Mouse (Mus musculus) urinary bladder, adult 18-20 months (tissue): Measurements from ENCODE around the gene Vav2.

ENCODE experiments used
- DNase-seq, 2 experiments: peaks; one replicate each; pipeline ENCODE4 v3.0.0; 2022; ENCODE audit warnings: low spot score in 2 of 2, mixed read lengths in 2 of 2

Vav2 gene

DNA sequence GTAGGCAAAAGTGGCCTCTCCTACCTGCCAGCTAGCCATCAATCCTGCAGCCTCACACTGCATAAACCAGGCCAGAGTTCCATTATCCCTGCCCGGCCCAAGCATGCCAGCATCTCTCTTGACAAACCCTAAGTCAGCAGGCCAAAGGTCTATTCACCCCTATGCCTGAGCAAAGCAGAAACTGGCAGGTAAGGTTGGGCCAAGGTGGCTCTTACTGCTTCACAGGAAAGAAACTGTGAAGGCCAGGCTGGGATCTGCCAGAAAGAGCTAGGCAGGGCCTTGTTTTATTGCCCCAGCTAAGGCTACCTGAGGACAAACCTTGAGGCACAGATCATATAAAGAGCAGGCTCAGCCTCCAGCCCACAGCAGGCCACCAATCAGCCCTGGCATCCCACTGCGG, 55.4 kb downstream of the Vav2 start:
- no peak for DNase-seq

DNA sequence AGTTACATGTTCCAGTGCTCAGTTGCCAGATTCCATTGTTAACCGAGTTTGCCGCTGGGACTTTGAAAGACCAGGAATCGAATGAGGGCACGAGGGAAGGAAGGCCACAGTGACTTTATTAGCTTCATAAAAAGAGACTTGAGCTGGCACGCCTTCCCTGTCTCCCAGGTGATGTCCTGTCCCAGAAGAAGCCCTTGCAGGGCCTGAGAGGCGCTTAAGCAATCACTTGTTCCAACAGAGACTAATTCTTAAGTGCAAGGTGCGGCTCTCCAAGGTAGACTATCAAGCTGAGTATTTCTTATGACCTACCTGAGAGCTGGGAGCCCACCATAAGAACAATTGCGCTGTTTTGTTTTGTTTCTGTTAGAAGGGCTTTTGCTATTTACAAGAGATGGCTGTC, 57.9 kb downstream of the Vav2 start:
- DNase-seq, result no peak

DNA sequence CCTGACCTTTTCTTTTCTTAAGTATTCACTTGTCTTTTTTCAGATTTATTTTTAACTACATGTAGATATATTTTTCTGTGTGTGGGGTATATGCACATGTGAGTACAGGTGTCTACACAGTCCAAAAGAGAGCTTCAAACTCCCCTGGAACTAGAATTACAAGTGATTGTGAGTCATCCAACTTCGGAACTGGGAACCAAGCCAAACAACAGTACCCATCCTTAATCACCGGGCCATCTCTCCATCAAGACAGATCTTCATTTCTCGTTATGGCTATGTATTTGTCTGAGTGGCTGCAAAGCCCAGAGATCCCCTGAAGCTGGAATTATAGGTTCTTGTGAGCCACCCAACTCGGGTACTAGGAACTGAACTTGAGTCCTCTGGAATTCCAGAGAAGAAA, 61.5 kb downstream of the Vav2 start:
- no peak for DNase-seq

DNA sequence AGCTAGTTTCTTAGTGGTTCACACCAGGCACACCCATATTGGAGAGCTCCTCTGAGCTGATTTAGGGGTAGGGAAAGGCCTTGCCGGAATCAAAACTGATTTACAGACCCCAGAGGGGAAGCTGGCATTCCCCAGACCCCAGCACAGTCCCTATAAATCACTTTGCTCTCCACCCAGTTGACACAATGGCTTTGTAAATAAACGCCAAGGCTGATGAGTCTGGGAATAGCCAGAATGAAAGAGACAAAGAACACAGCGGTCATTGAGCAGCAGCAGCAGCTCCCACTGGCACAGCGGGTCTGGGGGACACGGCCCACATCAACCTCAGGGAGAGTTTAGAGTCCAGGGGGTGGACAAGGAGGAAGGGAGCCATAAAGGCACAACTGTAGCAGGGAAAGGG, 65.0 kb downstream of the Vav2 start:
- no peak for DNase-seq

DNA sequence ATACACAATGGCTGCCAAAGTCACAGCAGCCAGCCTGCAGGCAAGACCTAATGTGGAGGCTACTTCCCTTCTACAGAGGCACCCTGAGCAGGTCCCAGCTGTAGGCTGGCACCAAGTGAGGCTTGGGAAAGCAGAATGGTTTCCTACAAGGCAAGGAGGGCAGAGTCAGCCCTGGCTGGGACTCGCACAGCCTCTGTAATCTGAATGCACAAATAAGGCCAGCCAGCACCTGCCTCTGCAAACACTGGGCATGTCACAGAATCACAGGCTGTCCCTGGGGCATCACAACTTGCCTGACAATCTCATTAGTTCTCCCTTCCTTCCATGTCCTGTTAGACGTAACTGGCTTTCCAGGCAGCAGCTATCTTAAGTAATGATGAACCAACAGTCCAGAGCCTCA, 68.4 kb downstream of the Vav2 start:
- DNase-seq, result peak; percentile 57 to 75

DNA sequence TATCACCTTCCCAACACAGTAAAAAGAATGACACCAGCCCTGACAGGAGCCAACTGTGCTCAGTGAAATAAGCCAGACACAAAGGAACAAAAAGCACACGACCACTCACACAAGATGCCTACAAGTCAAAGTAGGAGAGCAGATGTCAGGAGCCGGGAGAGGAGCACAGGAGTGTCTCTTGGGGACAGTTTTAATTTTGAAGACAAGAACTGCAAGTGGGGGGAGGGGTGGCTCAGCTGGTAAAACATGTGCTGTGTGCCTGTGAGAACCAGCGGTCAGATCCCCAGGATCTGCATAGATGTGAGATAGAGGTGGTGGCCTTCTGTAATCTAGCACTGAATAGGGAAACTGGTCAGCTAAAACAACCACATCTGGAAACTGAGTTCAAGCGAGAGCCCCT, 71.1 kb downstream of the Vav2 start:
- no peak for DNase-seq

DNA sequence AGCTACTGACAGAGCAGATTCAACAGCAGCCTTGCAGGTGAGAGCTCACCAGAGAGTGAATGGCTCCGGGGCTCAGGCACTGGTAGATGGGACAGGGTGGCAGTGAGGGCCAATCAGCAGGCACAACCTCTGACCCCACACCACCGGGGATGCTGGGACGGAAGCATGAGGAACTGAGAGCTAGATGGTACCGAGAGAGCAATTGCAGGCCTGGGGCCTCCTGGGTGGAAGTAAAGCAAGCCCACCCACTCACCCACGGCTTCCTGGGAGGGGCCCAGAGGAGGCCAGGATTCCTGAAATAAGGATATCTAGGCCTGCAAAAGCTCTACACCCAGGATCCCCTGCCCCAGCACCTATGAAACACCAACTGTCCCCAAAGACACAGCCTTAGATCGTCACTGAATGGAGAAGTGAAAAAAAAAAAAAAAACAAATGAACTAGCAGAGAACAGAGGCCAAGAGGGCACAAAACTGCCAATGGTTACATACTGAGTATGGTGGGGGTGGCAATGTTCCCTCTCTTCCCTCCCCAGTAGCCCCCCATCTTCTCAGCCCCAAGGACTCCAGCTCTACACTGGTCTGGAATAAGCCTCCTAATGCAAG, 72.1 kb downstream of the Vav2 start:
- DNase-seq, result no peak

DNA sequence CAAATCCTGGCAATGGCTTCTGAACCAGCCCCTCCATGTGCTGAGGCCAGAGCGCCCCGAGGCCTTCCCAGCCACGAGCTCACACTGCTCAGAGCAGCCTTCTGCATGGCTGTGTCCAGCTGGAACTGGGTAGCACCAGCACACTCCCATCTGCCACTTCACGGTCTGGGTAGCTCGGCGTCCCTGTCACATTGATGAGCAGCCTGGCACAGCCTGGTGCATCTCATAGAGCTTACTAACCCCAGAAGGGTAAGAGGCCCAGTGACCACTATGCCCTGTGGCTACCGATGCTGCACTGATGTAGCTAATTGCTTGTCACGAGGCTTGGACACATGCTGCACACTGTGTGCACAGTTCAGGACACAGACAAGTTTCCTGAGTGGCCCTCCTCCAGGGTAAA, 74.1 kb downstream of the Vav2 start:
- no peak for DNase-seq

DNA sequence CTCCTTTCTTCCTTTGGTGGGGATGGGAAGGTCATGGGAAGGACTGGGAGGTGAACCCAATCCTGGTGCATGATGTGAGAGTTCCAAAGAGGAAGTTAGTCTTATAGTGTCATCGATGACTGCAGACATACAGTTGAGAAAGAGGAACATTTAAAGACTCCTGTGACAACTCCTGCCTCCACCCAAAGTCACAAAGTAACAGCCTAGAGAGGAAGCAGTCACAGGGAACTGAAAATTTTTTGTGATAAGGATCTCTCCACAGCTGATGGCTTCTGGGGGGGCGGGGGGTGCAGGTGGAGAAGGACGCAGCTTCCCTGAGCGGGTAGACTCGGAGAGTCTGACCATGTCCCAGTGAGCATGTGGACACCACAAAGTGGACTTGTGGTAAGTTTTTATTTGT, 76.5 kb downstream of the Vav2 start:
- DNase-seq, result no peak

DNA sequence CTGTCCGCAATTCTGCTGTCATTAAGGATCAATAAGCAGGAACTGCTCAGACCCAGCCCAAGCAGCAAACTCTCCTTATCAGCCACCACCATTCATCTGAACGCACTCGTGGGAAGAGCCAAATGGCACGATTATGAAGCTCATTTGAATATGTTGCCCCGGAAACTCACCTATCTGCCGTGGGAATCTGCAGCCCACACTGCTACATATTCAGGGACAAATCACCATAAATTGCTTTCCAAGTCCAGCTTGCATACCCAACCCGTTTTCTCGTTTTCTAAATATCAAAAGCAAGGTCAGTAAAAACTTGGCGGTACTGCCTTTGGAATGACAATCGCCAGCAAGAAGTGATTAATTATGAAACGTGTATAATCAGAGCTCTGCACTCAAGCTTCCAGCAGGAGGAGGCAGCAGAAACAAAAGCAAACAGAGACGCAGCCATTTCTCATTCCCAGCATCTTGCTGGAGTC, 82.8 kb downstream of the Vav2 start:
- DNase-seq, result no peak

DNA sequence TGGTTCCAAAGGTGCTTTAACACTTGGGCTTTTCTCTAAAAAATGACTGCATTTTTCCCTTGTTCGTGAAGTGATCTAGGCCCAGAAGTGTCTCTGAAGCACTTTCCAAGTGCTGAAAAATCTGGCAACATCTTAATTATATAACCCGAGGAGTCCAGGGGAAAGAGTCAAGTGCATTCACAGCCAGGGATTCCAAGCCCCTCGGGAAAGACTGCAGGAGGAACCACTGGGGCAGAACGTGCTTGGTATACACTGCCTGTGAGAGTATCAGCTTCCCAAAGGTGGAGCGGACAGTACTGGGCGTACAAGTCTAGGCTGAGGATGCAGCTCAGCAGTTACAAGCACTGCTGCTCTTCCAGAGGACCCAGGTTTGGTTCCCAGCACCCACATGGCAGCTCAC, 86.2 kb downstream of the Vav2 start:
- no peak for DNase-seq

DNA sequence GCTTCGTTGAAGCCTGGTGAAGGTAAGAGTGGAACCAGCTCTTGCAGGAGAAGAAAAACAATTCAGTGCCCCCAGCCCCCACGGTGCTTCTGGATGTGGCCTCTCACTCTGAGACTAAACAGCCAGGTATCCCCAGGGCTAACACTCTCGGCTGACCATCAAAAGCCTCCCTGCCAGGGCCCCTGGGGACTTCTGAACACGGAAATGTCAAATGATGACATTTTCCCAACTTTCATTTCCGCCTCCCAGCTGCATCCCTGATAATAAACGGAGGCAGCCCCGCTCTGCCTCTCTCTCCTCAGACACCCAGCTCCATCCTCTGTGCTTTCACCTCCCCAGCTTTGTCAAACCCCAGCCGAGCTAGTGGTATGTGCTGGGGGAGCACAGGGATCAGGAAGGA, 87.8 kb downstream of the Vav2 start:
- no peak for DNase-seq

DNA sequence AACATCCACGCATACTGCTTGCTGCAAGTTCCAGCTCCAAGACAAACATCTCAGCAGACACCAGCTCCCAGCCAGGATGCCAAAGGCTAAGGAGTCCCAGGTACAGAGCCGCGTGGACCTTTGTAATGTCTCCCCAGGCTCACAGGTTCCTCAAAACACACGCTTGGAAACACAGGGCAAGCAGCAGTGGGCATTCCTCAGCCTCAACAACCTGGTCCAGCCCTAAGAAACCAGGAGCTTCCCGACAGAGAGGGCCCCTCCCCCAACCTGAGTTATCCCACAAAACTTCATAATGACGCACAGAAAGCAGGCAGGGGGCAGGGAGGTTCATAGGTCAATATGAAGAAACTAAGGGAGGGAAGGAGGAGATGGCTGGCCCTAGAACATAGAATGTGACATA, 89.6 kb downstream of the Vav2 start:
- no peak for DNase-seq

DNA sequence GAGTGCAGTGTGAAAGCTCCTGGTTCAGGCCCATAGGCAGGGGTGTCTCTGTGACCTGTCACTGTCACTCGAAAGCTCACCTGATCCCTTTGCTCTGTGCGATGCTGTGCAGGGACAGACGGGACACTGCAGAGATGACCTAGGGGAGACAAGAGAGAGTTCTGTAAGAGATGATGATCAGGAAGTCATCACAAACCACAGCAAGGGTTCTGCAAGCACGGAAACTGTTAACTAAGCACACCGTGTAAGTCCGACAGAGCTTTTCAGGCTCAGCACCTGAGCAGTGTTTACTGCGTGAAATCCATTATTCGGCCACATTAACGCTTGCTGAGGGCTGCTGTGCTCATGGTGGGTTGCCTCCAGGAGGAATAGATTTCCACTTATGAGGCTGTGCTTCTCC, 90.2 kb downstream of the Vav2 start:
- DNase-seq, result no peak

DNA sequence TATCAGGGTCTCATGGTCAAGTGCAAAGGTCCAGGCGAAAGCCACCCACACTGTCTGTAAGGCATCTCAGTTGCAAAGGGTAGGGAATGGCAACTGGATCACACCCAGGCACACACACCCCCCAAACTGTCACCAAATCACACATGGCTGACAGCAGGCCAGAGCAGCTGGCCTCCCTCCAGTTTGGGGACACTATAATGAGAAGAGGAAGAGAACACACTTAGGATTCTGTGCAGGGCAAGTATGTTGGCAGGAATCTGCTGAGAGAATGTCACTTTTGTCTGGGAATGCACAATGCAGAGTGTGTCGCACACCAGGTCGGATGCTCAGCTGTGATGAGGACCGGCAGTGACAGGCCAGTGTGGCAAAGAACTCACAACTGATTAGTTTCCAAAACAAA, 92.0 kb downstream of the Vav2 start:
- no peak for DNase-seq

DNA sequence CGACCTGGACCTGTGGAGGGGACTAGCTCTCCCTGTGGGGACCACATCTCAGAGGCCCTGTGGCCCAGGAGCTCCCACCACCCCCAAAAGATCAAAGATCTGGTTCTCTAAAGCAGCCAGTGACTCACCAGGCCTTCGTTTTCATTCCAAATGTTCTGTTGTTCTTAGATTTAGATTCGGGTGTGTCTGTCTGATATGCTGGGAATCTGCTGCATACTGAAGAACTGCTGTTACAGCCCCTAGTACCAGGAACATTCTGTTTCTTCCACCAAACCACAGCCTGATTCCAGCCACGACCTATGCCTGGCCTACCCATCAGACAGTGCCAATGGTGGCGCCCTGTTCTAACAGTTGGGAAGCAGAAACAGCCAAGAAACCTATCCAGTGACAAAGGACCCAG, 95.3 kb downstream of the Vav2 start:
- no peak for DNase-seq

DNA sequence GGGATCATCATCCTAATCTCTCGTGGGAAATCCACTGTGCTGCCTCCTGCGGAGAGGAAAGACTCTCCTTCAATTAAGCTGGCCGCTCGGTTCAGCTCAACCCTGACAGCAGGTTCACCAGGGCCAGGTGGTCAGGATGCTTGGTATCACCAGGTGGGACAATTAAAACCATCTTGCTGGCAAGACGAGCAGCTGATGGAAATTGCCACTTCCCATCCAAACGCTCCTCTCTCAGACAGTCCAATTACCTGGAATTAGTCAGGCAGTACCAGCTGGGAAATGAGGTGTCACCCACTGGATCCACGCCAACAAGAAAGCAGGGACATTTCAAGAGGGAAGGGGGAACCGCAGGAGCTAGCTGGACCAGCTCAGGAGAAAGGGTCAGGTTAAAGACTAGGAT, 96.4 kb downstream of the Vav2 start:
- no peak for DNase-seq

DNA sequence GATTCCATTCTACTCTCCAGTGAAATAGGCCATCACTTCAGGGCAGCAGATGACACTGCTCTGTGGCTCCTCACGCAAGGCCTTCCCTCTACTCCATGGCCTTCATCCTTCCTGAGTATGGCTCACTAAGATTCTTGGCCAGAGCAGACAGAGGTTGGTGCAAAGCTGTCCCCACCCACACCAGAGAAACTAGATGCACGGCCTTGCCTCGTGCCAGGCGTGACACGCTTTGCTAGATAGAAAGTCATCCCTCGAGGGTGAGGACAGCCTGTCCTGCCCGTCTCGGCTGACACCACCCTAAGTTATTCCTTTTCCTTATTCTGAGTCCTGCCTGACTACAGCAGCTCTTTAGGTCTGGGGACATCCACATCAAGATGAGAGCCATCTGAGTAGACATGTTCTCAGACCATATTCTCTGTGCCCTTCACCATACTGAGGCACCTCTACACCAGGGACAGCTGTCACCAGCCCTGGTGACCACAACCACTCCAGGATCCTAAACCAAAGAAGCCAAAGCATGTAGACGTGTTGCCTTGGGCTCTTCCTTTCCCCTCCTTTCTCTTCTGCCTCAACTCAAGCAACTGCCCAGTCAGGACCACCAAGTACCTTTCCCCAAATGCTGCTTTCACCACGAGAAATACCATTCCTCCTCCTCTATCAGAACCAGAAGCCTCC, 97.3 kb downstream of the Vav2 start:
- DNase-seq, result no peak

DNA sequence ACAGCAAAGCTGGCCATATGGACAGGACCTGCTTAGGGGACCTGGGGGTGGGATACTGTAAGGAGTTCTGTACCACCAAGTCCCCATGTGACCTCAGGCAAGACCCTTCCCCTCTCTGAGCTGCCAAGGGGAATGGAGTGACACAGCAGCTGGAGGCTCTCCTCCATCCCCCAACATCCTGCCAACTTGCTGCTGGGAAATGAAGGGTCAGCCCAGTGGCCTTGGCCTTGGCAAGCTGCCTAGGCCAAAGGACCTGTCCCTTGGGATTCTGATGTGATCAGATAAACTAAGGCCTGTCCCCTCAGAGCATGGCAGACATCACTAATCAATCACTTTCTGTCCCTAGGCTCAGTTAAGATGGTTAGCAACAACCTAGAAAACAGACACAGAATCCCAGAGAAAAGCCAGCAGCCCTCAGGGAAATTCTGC, 98.2 kb downstream of the Vav2 start:
- no peak for DNase-seq

DNA sequence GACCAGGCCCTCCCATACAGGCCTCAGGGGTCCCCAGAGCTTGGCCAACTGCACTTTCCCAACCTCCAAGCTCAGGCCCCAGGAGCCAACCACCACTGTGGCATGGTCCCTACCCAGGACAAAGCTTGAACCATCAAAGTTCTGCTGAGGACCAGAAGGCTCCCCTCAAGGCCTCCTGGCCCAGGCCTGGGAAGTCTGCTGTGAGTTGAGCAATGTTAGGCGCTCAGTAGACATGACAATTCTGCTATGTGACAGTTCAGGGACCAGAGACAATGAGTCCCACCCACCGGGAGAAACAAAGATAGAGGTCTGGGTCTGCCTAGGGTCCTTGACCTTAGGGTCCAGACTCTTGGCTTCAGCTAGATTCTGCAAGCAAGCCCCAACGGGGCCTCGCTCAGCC, 98.9 kb downstream of the Vav2 start:
- DNase-seq, result no peak

DNA sequence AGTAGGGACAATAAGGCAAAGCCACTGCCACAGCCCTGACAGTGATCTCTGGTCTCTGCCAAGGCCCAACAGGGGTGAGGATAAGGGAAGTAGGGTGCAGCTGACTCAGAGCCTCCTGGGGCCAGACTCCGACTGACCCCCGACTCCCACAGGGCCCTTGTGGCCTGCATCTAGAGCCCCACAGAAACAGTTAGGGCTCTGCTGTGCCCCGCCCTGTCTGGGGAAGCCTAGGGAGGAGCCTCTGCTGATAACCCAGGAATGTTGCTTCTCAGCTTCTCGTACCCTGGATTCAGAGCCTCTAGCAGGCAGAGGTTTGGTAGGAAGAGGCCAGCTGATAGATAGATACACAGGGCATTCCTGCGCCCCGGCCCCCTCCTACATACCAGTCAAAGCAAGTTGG, 99.8 kb downstream of the Vav2 start:
- peak in 1 of 2 experiments; percentile 43 for DNase-seq

DNA sequence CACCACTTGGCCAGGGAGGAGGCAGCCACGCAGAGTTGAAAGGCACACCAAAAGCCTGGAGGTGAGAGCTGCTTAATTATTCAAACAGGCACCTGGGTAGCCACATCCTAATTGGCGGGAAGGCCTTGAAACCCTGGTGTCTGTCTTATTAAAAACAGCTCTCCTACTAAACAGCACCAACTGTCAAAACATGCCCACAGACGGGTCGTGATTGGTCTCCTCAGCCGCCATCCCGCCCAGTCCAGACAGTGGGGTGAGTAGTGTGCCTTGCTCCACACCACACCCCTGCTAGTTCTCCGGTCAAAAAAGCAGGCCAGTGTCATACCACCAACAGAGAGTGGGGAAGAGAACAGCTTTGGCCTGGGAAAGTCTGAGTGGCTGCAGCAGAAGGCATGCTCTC, 100.5 kb downstream of the Vav2 start:
- no peak for DNase-seq

DNA sequence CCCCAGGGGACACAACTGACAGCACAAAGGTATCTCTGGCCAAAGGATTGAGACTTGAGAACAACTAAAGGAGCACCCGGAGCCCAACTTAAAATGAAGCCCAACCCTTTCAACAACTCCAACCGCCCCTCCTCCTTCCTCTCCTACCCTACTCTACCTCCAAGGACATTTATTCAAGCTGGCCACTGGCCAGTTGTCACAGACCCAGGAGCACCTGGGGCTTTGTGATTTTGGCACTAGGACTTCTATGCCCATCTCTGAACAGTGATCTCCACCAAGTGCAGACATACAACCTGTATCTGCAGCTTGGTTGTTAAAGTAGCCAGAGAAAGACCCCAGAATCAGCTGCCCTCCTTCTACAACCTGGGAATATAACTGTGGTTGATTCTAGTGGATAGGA, 102.1 kb downstream of the Vav2 start:
- DNase-seq, result no peak

DNA sequence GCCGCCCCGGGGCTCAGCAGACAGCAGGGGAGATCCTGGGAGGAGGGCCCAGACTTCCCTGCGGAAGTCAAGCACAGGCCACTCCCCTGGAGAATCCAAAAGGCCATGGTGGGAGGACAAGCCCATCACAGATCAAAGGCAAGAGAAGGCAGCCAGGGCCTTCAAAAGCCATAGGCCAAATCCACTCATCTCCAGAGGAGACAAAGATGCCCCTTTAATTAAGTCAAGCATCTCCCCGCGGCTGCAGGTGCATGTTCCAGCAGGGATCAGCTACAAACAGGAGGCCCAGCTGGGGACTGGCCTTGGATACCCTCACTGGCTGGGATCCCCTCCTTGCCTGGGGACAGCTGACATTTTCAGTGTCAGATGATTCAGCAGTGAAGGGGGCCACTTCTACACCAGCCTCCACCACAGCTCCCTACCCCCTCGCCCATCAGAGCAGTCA, 105.4 kb downstream of the Vav2 start:
- DNase-seq, result no peak
